Mouse (Mus musculus): ENCODE results near the gene Ubash3a.

GRCm38 (mm10) chr17:31257898-31258297, 50.2 kb downstream of the Ubash3a start:
- no peak for TF ChIP-seq POLR2A (IDR thresholded peaks at IDR 0.05; ENCODE audit: borderline replicate concordance, insufficient read depth, low read length)
- no peak for TF ChIP-seq CTCF (IDR thresholded peaks at IDR 0.05; ENCODE audit: borderline replicate concordance, insufficient read depth, low read depth, low read length)
